Mouse (Mus musculus) midbrain, embryonic 16.5 days (tissue): ENCODE measurements at regions not wholly inside any gene's neighbourhood (a gene's known extent, or its start where the extent isn't known, plus 50 kb on each side); places are given as distances from the start of the nearest gene placed in this dataset.

Experiments
- ATAC-seq: fragments of 200-750 bp; cut with Nextera tagmentation; 2 replicates; pipeline ENCODE4 v1.8.0; 2017; ENCODE audit warnings: moderate TSS enrichment
- H3K27ac ChIP-seq: fragments of 300-500 bp; sonication (generic); 2 replicates; pipeline ENCODE4 v1.5.1; 2014; ENCODE audit warnings: mild to moderate bottlenecking, low read length, mixed read lengths
- H3K27me3 ChIP-seq: fragments of 300-500 bp; sonication (generic); 2 replicates; pipeline ENCODE4 v1.6.1; 2014; ENCODE audit warnings: low read depth, low read length, mixed read lengths; ENCODE audit not compliant: control insufficient read depth, insufficient read depth
- H3K36me3 ChIP-seq: fragments of 300-500 bp; sonication (generic); 2 replicates; pipeline ENCODE4 v1.6.1; 2014; ENCODE audit warnings: mild to moderate bottlenecking, low read length, moderate library complexity, mixed read lengths; ENCODE audit not compliant: control insufficient read depth, insufficient read depth
- H3K4me1 ChIP-seq: fragments of 300-500 bp; sonication (generic); 2 replicates; pipeline ENCODE4 v1.6.1; 2014; ENCODE audit warnings: mild to moderate bottlenecking, low read length, mixed read lengths; ENCODE audit not compliant: control insufficient read depth, insufficient read depth
- H3K4me2 ChIP-seq: fragments of 300-500 bp; sonication (generic); 2 replicates; pipeline ENCODE4 v1.6.1; 2014; ENCODE audit warnings: mild to moderate bottlenecking, low read length, mixed read lengths
- H3K4me3 ChIP-seq: fragments of 300-500 bp; sonication (generic); 2 replicates; pipeline ENCODE4 v1.5.1; 2014; ENCODE audit warnings: low read depth, mild to moderate bottlenecking, low read length, moderate library complexity, mixed read lengths
- H3K9ac ChIP-seq: fragments of 300-500 bp; sonication (generic); 2 replicates; pipeline ENCODE4 v1.6.1; 2014; ENCODE audit warnings: low read depth, low read length, mixed read lengths
- H3K9me3 ChIP-seq: fragments of 300-500 bp; sonication (generic); replicated peaks from 2 replicates; pipeline ENCODE4 v1.6.1; 2014; ENCODE audit warnings: mild to moderate bottlenecking, low read length, mixed read lengths; ENCODE audit not compliant: control insufficient read depth, poor library complexity, severe bottlenecking
- whole genome bisulfite sequencing: fragments of 180-500 bp; shearing (Covaris S2); extraction: QIAGEN DNeasy Blood & Tissue Kit; methylation state at CpG from one replicate; pipeline ENCODE4 v1.1.7; 2014; 5-methylcytosine and 5-hydroxymethylcytosine counted together

DNA sequence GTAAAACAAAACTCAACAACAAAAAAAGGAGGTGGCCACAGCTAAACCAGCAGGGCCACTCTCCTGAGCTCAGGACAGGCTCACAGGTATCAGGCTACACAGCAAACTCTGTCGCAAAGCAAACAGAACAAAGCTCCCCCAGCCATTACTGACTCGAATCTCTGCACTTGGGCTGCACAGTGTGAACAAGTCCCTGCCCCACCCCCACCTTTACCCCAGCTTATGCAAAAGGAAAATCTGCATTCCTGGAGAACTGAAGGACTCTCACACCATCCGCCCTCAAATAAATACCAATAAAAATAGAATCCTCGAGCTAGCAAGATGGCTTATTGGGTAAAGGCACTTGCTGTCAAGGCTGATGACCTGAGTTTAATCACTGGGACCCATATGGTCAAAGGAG, 60.6 kb upstream of the Syt13 start:
- no peak overlapping the region for H3K9ac ChIP-seq
- H3K9me3 ChIP-seq: no peaks in the 10 kb centered on the region
- no peak overlapping the region for H3K4me2 ChIP-seq
- H3K27ac ChIP-seq: no peak overlapping the region
- H3K27me3 ChIP-seq: no peaks in the 10 kb centered on the region
- peaks cover 3% of the 10 kb centered on the region; the same call in 1 of the 2 replicates for H3K4me1 ChIP-seq
- ATAC-seq: no peak
- WGBS: 61% methylated on average over 4 of the region's 4 CpGs
- no peaks in the 10 kb centered on the region for H3K36me3 ChIP-seq
- H3K4me3 ChIP-seq: no peak overlapping the region

DNA sequence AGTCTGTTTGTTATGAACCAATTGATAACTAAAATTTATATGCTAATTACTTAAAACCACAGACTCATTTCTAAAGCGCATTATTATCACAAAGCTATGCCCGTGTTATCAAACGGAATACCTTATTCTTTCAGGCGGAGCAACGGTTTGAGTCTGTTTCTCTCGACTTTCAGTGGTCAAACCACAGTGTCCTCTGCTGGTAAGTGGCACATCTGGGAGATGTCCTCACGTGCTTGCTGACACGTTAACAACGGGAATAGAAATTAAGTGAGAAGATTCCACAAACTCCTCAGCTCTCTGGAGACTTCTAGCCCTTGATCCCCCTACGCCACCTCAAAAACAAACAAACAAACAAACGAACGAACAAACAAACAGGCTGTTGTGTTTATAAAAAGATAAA, 58.9 kb upstream of the Syt13 start:
- ATAC-seq: no peak
- Histone ChIP-seq H3K36me3 (no peaks in the 10 kb centered on the region), H3K9ac (no peak overlapping the region), H3K4me3 (no peak overlapping the region), H3K27me3 (no peaks in the 10 kb centered on the region), H3K4me1 (no peaks in the 10 kb centered on the region), H3K9me3 (no peaks in the 10 kb centered on the region), H3K4me2 (no peak overlapping the region), H3K27ac (no peak overlapping the region)
- 66% methylated on average over 12 of the region's 12 CpGs for WGBS

DNA sequence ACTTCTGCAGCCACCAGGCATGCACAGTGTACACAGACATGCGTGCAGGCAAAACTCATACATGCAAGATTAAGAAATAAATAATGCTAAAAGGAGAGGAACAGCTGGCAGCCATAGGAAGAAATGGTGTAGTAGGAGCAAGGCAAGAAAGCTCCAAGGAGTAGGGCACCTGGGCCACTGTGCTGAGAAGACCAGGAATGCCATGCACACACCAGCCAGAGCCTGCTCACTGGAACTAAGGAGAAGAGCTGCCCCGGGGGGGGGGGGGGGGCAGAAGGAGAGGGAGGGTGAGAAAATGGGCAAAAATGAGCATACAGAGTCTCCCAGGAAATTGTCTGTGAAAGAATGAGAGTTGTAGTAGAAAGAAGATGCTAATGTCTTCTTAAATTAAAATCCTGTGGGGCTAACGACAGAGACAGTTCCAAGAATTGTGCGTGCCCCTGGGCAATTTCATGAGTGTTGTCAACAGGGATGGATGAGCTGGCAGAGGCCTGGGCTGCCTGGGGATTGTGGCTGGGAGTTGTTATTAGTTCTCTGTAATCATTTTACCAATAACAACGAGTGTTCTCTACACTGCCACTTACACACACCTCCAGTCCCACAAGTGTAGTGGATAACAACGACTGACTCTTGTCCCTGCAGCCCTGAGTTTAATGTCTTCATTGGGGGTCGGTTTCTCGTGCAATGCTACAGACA, 54.2 kb upstream of the Syt13 start:
- ATAC-seq: 0 out of 2 replicates have a peak, but pooled peaks have one; percentile 48
- H3K4me3 ChIP-seq: no peak overlapping the region
- no peak overlapping the region for H3K27ac ChIP-seq
- H3K9ac ChIP-seq: no peak overlapping the region
- no peaks in the 10 kb centered on the region for H3K4me1 ChIP-seq
- WGBS: 70% methylated on average over 8 of the region's 8 CpGs
- no peak overlapping the region for H3K4me2 ChIP-seq
- H3K9me3 ChIP-seq: 0 out of 2 replicates have a peak, but pooled peaks cover 2% of the 10 kb centered on the region
- no peaks in the 10 kb centered on the region for H3K36me3 ChIP-seq
- H3K27me3 ChIP-seq: no peaks in the 10 kb centered on the region
